Mouse (Mus musculus) embryonic fibroblast, embryonic 13.5 days (primary cell): Measurements from ENCODE around the gene Kcna4. TPM values are rescaled to one million over a fixed set of nuclear protein-coding genes. Genes with fewer than 3 reads are reported as not detected.

Experiments
- H3K27ac ChIP-seq: 2 replicates; pipeline ENCODE4 v1.5.1; 2012; ENCODE audit warnings: low read length, control low read depth, inconsistent platforms; ENCODE audit not compliant: insufficient read depth
- H3K4me1 ChIP-seq: 2 replicates; pipeline ENCODE4 v1.6.1; 2011; ENCODE audit warnings: low read length; ENCODE audit not compliant: control insufficient read depth, insufficient read depth
- H3K4me3 ChIP-seq: 2 replicates; pipeline ENCODE4 v1.5.1; 2011; ENCODE audit warnings: mild to moderate bottlenecking, control low read depth, low read length; ENCODE audit not compliant: insufficient read depth
- CTCF ChIP-seq: IDR thresholded peaks from 2 replicates; pipeline ENCODE4 v1.5.1; 2011; ENCODE audit warnings: mild to moderate bottlenecking, control low read depth, low read length, moderate library complexity, borderline replicate concordance; ENCODE audit not compliant: insufficient read depth
- POLR2A ChIP-seq: IDR thresholded peaks from 2 replicates; pipeline ENCODE4 v1.6.1; 2011; ENCODE audit warnings: low read depth, mild to moderate bottlenecking, control low read depth, low read length, moderate library complexity
- polyA plus RNA-seq: library from polyadenylated mRNA; stranded (reverse); fragments of >200 nt; gene quantifications from 2 replicates; pipeline ENCODE4 v1.2.4, GENCODE M21; 2011; ENCODE audit warnings: low read depth; ENCODE audit not compliant: missing spikeins, insufficient read length

The Kcna4 gene
- polyA plus RNA-seq, result 0.13 and 0.58 TPM in 2 replicates

DNA sequence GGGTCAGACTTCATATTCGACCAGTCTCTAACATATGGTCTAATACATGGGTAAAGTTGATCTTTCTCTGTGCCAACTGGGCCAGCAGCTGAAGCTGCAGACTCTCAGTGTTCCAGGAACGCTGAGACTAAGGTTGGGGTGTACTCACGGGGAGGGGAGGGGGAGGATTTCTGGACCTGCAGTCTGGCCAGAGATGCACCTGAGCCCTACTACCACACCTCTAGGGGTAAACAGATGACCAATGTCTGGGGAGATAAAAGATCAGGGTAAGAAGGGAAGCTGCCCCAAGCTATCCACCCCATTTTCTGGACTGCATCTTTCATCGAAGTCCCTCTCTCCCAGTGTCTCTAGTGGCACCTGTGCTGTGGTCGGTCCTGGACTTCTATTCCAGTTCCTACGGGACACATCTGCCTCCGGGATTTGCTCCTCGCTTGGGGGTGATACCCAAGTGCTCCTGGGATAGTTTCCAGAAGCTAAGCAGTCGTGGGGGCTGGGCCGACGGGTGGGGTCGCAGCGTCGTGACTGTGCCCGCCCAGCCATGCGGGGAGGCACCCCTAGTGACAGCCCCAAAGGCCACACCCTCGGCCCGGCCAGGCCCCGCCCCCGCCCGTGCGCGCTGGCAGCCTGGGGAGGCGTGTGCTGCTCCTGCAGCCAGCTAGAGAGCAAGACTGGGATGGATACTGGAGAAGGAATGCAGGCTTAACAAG is at the start of gene Kcna4:
Kcna4 (plus strand) TSS at position 650 of the 707 bp plus-strand sequence.
- TF ChIP-seq POLR2A (no peak), CTCF (no peak)
- Histone ChIP-seq H3K4me1 (0 out of 2 replicates have a peak, but pooled peaks cover 3% of the 10 kb centered on the region), H3K27ac (no peak within 1 kb of the TSS), H3K4me3 (peak within 1 kb of the TSS; percentile 45)

GRCm38 (mm10) chr2:107258091-107258490 is 32.3 kb upstream of the Kcna4 start:
- H3K4me3 ChIP-seq, result no peak overlapping the region
- no peaks in the 10 kb centered on the region for H3K4me1 ChIP-seq
- TF ChIP-seq CTCF, result no peak
- no peak for TF ChIP-seq POLR2A
- H3K27ac ChIP-seq, result no peak overlapping the region

- H3K4me3 ChIP-seq, result no peak overlapping the region
- no peak for TF ChIP-seq CTCF
- no peak for TF ChIP-seq POLR2A
- H3K27ac ChIP-seq, result no peak overlapping the region
- H3K4me1 ChIP-seq, result no peaks in the 10 kb centered on the region
These were observed 24.2 kb upstream of the Kcna4 start for GRCm38 (mm10) chr2:107266251-107266650.

DNA sequence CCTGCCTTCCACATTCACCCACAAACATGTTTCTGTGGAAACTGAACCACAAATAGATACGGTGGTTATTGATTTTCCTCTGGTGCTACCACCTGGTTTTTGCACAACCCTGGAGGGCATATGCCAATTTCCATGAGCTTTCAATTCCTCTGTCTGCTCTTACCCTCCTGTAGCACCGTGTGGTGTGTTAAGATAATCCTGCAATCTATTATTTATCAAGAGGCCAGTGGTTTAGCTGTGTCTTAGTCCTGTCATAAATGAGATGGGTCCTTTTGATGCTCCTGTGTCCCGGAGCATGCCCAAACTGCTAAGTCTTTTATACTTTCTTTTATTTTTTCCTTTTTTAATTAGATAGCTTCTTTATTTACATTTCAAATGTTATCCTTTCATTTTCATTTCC is 20.4 kb upstream of the Kcna4 start:
- Histone ChIP-seq H3K27ac (no peak overlapping the region), H3K4me3 (no peak overlapping the region), H3K4me1 (no peaks in the 10 kb centered on the region)
- no peak for TF ChIP-seq POLR2A
- no peak for TF ChIP-seq CTCF

DNA sequence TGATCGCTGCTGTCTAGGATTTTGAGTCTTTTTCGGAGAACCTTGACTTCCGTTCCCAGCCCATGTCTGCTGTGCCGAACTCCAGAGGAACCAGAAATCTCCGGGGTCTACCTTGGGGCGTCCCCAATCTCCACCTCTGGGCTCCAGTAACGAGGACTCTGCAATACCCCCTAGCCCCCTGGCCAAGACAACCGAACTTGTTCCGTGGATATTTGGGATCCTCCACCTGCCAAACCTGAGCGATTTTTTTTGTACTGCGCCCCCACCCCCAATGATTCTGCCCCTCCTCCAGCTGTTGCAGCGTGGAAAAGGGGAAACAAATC is 219 bp downstream of the Kcna4 start:
- Histone ChIP-seq H3K4me3 (peak overlapping the region; percentile 45), H3K4me1 (0 out of 2 replicates have a peak, but pooled peaks cover 3% of the 10 kb centered on the region)
- TF ChIP-seq POLR2A, result no peak
- TF ChIP-seq CTCF, result no peak

GRCm38 (mm10) chr2:107291142-107291541 is 703 bp downstream of the Kcna4 start:
- no peak overlapping the region for H3K27ac ChIP-seq
- H3K4me1 ChIP-seq, result 0 out of 2 replicates have a peak, but pooled peaks cover 3% of the 10 kb centered on the region
- H3K4me3 ChIP-seq, result peak overlapping the region; percentile 45
- no peak for TF ChIP-seq POLR2A
- no peak for TF ChIP-seq CTCF

More for the DNA sequence above, 219 bp downstream of the Kcna4 start:
- no peak overlapping the region for H3K27ac ChIP-seq

- Histone ChIP-seq H3K4me1 (0 out of 2 replicates have a peak, but pooled peaks cover 3% of the 10 kb centered on the region), H3K27ac (no peak overlapping the region), H3K4me3 (no peak overlapping the region)
- TF ChIP-seq POLR2A, result no peak
- no peak for TF ChIP-seq CTCF
These were observed 4.1 kb downstream of the Kcna4 start for GRCm38 (mm10) chr2:107294521-107294920.

GRCm38 (mm10) chr2:107301886-107302285 is 11.4 kb downstream of the Kcna4 start:
- Histone ChIP-seq H3K4me1 (no peaks in the 10 kb centered on the region), H3K27ac (no peak overlapping the region), H3K4me3 (no peak overlapping the region)
- TF ChIP-seq CTCF (no peak), POLR2A (no peak)

GRCm38 (mm10) chr2:107304707-107305106 is 14.3 kb downstream of the Kcna4 start:
- no peak overlapping the region for H3K4me3 ChIP-seq
- H3K27ac ChIP-seq, result no peak overlapping the region
- TF ChIP-seq POLR2A, result no peak
- no peak for TF ChIP-seq CTCF
- H3K4me1 ChIP-seq, result no peaks in the 10 kb centered on the region

DNA sequence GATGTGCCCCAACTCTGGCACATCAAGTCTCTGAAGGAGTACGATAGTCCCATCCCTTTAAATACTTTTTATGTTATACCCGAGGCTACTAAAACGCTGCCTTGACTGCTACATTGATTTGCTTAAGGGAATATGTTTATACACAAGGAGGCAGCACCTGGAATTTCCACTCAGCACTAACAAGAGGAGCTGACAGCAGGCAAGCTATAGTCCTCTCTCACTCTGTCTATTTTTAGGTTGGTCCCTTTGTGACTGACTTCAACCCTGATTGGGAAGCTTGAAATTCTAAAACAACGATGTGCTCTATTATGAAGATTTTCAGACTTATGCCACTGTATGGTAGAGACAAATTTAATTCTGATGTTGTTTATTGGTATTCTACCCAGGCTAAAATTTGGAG is 15.6 kb downstream of the Kcna4 start:
- TF ChIP-seq CTCF, result no peak
- TF ChIP-seq POLR2A, result no peak
- H3K4me1 ChIP-seq, result no peaks in the 10 kb centered on the region
- H3K27ac ChIP-seq, result no peak overlapping the region
- H3K4me3 ChIP-seq, result no peak overlapping the region
